Mouse (Mus musculus) cerebellum, adult 2 months (tissue): ENCODE results near the gene Epb41l1.

Source experiments
- CTCF ChIP-seq: fragments of 200-500 bp; IDR thresholded peaks from 2 replicates; pipeline ENCODE4 v1.5.1; 2011; ENCODE audit warnings: low read depth, mild to moderate bottlenecking, control low read depth, low read length, moderate library complexity, borderline replicate concordance; ENCODE audit not compliant: insufficient read depth
- POLR2A ChIP-seq: fragments of 200-500 bp; IDR thresholded peaks from 2 replicates; pipeline ENCODE4 v1.6.1; 2011; ENCODE audit warnings: low read length, control low read depth, borderline replicate concordance; ENCODE audit not compliant: insufficient read depth

- TF ChIP-seq CTCF (no peak), POLR2A (no peak)
Observed at GRCm38 (mm10) chr2:156482764-156483163, 62.1 kb downstream of the Epb41l1 start.
